Mouse (Mus musculus) brain, embryonic 18.5 days (tissue): ENCODE results near the gene Zbtb16.

Source experiments
- DNase-seq: peaks from one replicate; pipeline ENCODE4 v3.0.0-alpha.2; 2012; ENCODE audit warnings: low read depth, low spot score

Zbtb16 gene

GRCm38 (mm10) chr9:48835631-48836565 is at the start of gene Zbtb16:
TSS of gene Zbtb16 (minus strand) at chr9:48836222.
- DNase-seq, result peak; percentile 49

- no peak for DNase-seq
These were observed 36.9 kb upstream of the Zbtb16 start for GRCm38 (mm10) chr9:48872896-48873295.

DNA sequence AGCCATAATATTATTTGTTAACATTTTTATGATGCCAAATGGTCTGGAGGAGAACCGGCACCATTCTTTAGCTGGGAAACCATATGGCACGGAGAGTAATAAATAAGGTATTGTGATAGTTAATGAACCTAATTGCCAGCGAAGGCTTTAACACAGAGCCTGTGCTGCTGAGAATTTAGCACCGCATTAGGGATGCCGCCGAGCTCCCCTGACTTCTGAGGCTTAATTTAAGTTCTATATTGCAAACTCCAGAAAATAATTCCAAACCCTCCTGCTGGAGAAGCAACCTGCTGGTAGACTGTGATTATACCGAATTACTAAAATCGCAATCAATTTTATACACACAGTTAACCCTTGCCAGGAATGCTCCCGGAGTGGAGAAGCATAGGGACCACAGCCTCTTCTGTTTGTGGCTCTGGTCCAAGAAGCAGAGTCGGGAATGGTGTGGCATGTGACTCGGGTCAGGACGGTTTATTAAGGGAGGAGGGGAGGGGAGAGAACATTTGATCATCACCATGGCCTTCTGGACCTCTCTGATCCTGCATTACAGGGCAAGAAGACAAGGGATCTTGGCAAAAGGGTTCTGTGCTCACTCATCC is 30.6 kb upstream of the Zbtb16 start:
- DNase-seq, result no peak

DNA sequence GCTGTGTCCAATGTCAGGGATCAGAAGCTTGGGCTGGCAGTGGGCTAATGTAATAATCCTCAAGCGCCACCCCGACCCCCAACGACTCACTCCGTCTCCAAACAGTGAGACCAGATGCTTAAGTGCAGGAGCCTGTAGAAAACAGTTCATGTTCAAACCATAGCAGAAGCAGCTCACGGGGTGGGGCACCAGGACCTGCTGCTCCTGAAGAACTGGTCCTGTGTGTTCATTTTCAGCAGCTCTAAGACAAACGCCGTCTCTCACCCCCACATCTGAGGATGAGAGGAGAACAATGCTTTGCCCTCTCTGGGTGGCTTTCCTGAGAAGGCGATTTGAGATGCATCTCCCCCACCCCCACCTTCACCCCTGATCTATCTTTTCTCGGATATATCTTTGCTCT is 29.2 kb upstream of the Zbtb16 start:
- no peak for DNase-seq

GRCm38 (mm10) chr9:48861481-48861880 is 25.5 kb upstream of the Zbtb16 start:
- DNase-seq, result no peak

- no peak for DNase-seq
These were observed 24.5 kb upstream of the Zbtb16 start for GRCm38 (mm10) chr9:48860526-48860845.

DNA sequence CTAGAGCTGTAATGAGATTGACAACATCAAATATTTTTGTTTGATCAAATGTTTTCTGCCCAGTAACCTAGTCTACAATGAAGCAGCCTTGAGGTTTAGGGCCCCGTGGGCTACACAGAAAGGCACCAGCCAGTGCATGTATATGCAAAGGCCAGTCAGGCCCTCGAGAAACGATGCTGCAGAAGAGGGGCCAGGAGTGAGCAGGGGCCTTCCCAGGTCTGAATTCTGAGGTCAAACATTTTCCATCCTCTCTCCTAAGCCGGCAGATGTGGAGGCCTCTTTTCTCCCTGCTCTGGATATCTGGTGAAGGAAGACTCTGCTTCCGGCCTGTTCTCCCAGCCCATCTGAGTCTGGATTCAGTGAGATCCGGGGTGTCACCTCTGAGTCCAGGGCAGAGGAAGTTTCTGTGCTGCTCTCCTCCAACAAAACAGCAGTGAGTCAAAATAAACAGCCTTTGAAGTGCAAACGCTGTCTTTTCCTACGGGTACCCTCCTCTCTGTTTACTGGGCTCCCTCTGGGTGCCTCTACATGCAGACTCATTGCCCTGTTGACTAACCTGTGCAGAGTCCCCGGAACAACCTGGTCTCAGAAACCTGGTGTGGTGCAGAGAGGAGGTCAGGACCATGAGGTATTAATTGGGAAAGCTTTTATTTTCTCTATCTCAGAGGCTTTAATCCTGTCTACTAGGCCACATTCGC is 24.0 kb upstream of the Zbtb16 start:
- no peak for DNase-seq

DNA sequence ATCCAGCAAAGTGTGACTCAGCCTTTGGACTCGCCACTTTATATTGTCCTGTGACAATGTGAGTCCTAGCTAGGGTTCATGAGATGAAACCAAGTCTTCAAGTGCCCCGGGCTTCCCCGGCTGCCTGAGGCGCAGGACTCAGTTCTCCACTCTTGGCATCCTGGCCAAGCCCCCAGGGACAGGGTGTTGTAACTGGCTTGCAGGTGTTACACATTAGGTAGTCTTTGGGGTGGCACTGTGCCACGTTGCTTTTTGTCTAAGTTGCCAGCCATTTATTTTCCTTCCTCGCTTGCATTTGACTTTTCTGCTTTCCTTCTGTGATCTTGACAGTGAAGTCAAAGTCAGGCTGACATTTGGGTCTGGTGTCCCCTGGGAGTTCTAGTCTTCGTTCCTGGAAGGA is 21.9 kb upstream of the Zbtb16 start:
- no peak for DNase-seq

- no peak for DNase-seq
These were observed 20.2 kb upstream of the Zbtb16 start for GRCm38 (mm10) chr9:48856240-48856639.

- no peak for DNase-seq
These were observed 13.5 kb upstream of the Zbtb16 start for GRCm38 (mm10) chr9:48849531-48849930.

- no peak for DNase-seq
These were observed 3.5 kb upstream of the Zbtb16 start for GRCm38 (mm10) chr9:48839568-48839967.

DNA sequence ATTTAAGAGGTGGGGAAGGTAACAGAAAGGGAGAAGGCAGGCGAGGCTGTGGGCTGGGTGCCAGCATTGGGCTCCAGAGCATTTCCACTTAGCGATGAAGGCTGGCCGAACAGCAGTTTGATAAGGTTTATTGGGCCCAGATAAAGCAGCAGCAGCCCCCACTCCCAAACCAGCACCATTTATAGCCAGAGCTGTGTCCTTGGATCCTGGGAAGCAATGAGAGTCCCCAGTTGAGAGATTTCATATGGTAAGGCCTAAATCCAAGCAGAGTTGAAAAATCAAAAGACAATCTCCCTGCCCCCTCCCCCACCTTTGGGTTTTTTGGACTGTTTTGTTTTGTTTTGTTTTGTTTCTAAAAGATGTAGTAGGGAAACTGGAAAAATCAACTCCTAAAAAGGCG is 2.3 kb upstream of the Zbtb16 start:
- no peak for DNase-seq

DNA sequence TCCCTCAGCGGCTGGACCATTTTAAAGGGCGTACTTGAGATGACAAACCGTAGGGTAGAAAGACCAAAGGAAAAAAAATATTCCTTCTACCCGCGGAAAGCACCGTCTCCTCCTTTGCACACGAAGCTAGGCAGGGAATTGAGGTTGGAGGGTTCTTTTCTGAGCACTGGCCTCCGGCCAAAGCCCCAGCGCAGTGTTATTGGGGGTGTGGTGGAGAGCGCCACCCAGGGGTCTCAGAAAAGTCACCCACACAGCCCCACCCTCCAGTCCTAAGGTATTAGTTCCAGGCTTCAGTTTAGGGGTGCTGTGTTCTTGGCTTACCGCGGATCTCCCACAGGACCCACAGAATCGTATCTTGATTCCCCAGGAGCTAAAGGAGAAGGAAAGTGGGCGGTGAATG is 1.2 kb upstream of the Zbtb16 start:
- no peak for DNase-seq

GRCm38 (mm10) chr9:48836566-48836930 is 526 bp upstream of the Zbtb16 start:
- DNase-seq, result no peak

GRCm38 (mm10) chr9:48834541-48835411 is 1.2 kb downstream of the Zbtb16 start:
- DNase-seq, result no peak

GRCm38 (mm10) chr9:48834006-48834405 is 2.0 kb downstream of the Zbtb16 start:
- DNase-seq, result no peak

- DNase-seq, result no peak
These were observed 2.5 kb downstream of the Zbtb16 start for GRCm38 (mm10) chr9:48833493-48833892.

- DNase-seq, result no peak
These were observed 3.4 kb downstream of the Zbtb16 start for GRCm38 (mm10) chr9:48832473-48833100.

DNA sequence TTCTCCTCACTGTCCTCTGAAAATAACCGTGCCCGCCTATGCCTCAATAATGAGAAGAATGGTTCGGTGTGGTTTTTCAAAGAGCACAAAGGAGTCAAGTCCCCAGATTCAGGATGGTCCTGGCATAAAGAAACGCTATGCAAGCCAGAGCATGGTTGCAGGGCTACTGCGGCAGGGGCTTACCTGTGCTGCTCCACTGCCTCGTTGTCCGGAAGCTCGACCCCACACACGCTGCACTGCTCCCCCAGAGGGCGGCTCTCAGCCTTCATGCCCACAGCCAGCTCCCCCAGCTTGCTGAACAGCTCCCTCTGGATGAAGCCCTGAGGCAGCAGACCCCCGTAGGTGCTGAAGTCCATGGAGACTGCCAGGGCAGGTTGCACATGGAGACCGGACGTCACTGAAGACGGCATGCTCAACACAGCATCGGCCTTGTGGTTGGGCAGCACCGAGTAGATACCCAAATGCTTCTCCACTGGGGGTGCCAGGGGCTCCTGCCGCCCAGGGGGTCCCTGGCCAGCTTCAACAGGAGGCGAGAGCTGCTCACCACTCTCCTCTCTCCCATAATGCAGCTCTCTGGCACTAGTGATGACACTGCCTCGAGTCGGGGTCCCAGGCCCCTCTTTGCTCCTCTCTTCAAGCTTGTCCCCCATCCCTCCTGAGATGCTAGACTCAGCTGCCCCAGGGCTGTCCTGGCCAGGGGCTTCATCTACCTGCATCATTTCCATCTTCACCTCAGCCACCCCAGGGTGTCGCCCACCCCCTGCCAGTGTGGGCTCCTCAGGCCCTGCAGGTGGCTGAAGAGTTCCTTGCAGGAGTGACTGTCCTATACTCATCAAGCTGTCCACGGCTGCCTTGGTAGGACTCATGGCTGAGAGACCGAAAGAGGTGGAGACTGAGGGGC is 4.2 kb downstream of the Zbtb16 start:
- no peak for DNase-seq

DNA sequence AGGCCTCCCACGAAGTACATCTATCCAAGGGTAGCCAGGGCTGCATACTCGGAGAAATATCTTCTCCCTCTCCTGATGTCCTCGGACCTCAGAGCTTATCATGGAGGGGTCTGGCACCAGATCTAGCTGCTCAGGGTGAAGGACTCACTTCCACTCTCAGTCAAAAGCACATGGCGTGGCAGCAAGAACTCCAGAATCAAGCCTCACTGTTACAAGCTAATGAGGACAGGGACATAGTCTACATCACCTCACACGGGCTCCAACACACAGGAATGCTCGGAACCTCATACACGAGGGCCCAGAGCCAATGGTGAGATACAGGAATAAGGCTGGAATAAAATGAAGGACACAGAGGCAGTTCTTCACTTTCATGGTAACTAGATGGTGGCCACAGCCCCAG is 7.2 kb downstream of the Zbtb16 start:
- DNase-seq, result no peak
